Mouse (Mus musculus) testis, adult 2 months (tissue): ENCODE data around the gene 2210408I21Rik.

Experiments used
- CTCF ChIP-seq: fragments of 200-500 bp; IDR thresholded peaks from 2 replicates; pipeline ENCODE4 v1.5.1; 2012; ENCODE audit warnings: low read depth, mild to moderate bottlenecking, inconsistent platforms, low read length, moderate library complexity; ENCODE audit not compliant: control insufficient read depth, insufficient read depth, insufficient replicate concordance
- POLR2A ChIP-seq: fragments of 200-500 bp; IDR thresholded peaks from 2 replicates; pipeline ENCODE4 v1.6.1; 2012; ENCODE audit warnings: low read depth, mild to moderate bottlenecking, inconsistent platforms, low read length, moderate library complexity; ENCODE audit not compliant: control insufficient read depth

- TF ChIP-seq POLR2A (no peak), CTCF (no peak)
Measured at GRCm38 (mm10) chr13:77388148-77388547, 252.8 kb downstream of the 2210408I21Rik start.
